Mouse (Mus musculus): ENCODE results near the gene Auts2. TPM values are rescaled to one million over a fixed set of nuclear protein-coding genes. Genes with fewer than 3 reads are reported as not detected.

Gene Auts2
- polyA plus RNA-seq, 1 experiment from 2014 or later, result 4.4 TPM

GRCm38 (mm10) chr5:132491508-132491907 is 51.6 kb downstream of the Auts2 start:
- Histone ChIP-seq H3K9me3 (ENCODE audit: low read length) (no peaks in the 10 kb centered on the region), H3K4me1 (ENCODE audit: insufficient read depth, low read depth, low read length) (peaks cover 16% of the 10 kb centered on the region; the same call in 1 of the 2 replicates), H3K27ac (ENCODE audit: low read length) (no peak overlapping the region), H3K27me3 (replicated peaks; ENCODE audit: insufficient read depth, low read length) (no peaks in the 10 kb centered on the region), H3K36me3 (ENCODE audit: insufficient read depth, low read length) (no peaks in the 10 kb centered on the region), H3K4me2 (replicated peaks; ENCODE audit: low read depth, low read length) (no peak overlapping the region), H3K4me3 (ENCODE audit: low read depth, low read length) (no peak overlapping the region), H3K9ac (replicated peaks; ENCODE audit: low read depth) (no peak overlapping the region)
- TF ChIP-seq EP300 (IDR thresholded peaks at IDR 0.05) (no peak), CTCF (IDR thresholded peaks at IDR 0.05) (no peak)
- DNase-seq (ENCODE audit: low spot score) (no peak), ATAC-seq (no peak)
- 50% methylated on average over 4 of the region's 4 CpGs for WGBS

- H3K9ac ChIP-seq (replicated peaks; ENCODE audit: low read depth), result no peak overlapping the region
- no peak overlapping the region for H3K27ac ChIP-seq (ENCODE audit: low read length)
- no peak for ATAC-seq
- no peaks in the 10 kb centered on the region for H3K27me3 ChIP-seq (replicated peaks; ENCODE audit: insufficient read depth, low read length)
- H3K4me3 ChIP-seq (ENCODE audit: low read depth, low read length), result no peak overlapping the region
- no peak overlapping the region for H3K4me2 ChIP-seq (replicated peaks; ENCODE audit: low read depth, low read length)
- TF ChIP-seq CTCF (IDR thresholded peaks at IDR 0.05), result no peak
- TF ChIP-seq EP300 (IDR thresholded peaks at IDR 0.05), result no peak
- no peaks in the 10 kb centered on the region for H3K36me3 ChIP-seq (ENCODE audit: insufficient read depth, low read length)
- 67% methylated on average over 1 of the region's 1 CpGs for WGBS
- DNase-seq (ENCODE audit: low spot score), result peak; percentile 48
- H3K4me1 ChIP-seq (ENCODE audit: insufficient read depth, low read depth, low read length), result peaks cover 16% of the 10 kb centered on the region; the same call in 1 of the 2 replicates
- H3K9me3 ChIP-seq (ENCODE audit: low read length), result no peaks in the 10 kb centered on the region
Measured at GRCm38 (mm10) chr5:132490326-132490725, 52.8 kb downstream of the Auts2 start.

- H3K4me1 ChIP-seq (ENCODE audit: insufficient read depth, low read depth, low read length), result peaks cover 16% of the 10 kb centered on the region; the same call in 1 of the 2 replicates
- TF ChIP-seq EP300 (IDR thresholded peaks at IDR 0.05) (no peak), CTCF (IDR thresholded peaks at IDR 0.05) (no peak)
- no peak overlapping the region for H3K4me3 ChIP-seq (ENCODE audit: low read depth, low read length)
- no peak overlapping the region for H3K9ac ChIP-seq (replicated peaks; ENCODE audit: low read depth)
- no peaks in the 10 kb centered on the region for H3K9me3 ChIP-seq (ENCODE audit: low read length)
- H3K27ac ChIP-seq (ENCODE audit: low read length), result no peak overlapping the region
- no peak overlapping the region for H3K4me2 ChIP-seq (replicated peaks; ENCODE audit: low read depth, low read length)
- 46% methylated on average over 7 of the region's 7 CpGs for WGBS
- H3K36me3 ChIP-seq (ENCODE audit: insufficient read depth, low read length), result no peaks in the 10 kb centered on the region
- no peaks in the 10 kb centered on the region for H3K27me3 ChIP-seq (replicated peaks; ENCODE audit: insufficient read depth, low read length)
- DNase-seq (ENCODE audit: low spot score) (peak; percentile 60), ATAC-seq (peak; percentile 37)
Measured at GRCm38 (mm10) chr5:132489736-132490313, 53.3 kb downstream of the Auts2 start.

GRCm38 (mm10) chr5:132486831-132487230 is 56.3 kb downstream of the Auts2 start:
- DNase-seq (ENCODE audit: low spot score) (peak; percentile 19), ATAC-seq (no peak)
- Histone ChIP-seq H3K4me1 (ENCODE audit: insufficient read depth, low read depth, low read length) (peaks cover 16% of the 10 kb centered on the region; the same call in 1 of the 2 replicates), H3K9me3 (ENCODE audit: low read length) (no peaks in the 10 kb centered on the region), H3K27ac (ENCODE audit: low read length) (no peak overlapping the region), H3K27me3 (replicated peaks; ENCODE audit: insufficient read depth, low read length) (no peaks in the 10 kb centered on the region), H3K4me3 (ENCODE audit: low read depth, low read length) (no peak overlapping the region), H3K4me2 (replicated peaks; ENCODE audit: low read depth, low read length) (no peak overlapping the region; the same call in 1 of the 2 replicates), H3K36me3 (ENCODE audit: insufficient read depth, low read length) (no peaks in the 10 kb centered on the region), H3K9ac (replicated peaks; ENCODE audit: low read depth) (no peak overlapping the region)
- TF ChIP-seq EP300 (IDR thresholded peaks at IDR 0.05) (no peak), CTCF (IDR thresholded peaks at IDR 0.05) (no peak)
- 59% methylated on average over 7 of the region's 7 CpGs for WGBS

GRCm38 (mm10) chr5:132485994-132486393 is 57.1 kb downstream of the Auts2 start:
- Histone ChIP-seq H3K9me3 (ENCODE audit: low read length) (no peaks in the 10 kb centered on the region), H3K27me3 (replicated peaks; ENCODE audit: insufficient read depth, low read length) (no peaks in the 10 kb centered on the region), H3K27ac (ENCODE audit: low read length) (no peak overlapping the region), H3K4me3 (ENCODE audit: low read depth, low read length) (no peak overlapping the region), H3K9ac (replicated peaks; ENCODE audit: low read depth) (no peak overlapping the region), H3K4me2 (replicated peaks; ENCODE audit: low read depth, low read length) (no peak overlapping the region), H3K4me1 (ENCODE audit: insufficient read depth, low read depth, low read length) (peaks cover 15% of the 10 kb centered on the region; the same call in 1 of the 2 replicates), H3K36me3 (ENCODE audit: insufficient read depth, low read length) (no peaks in the 10 kb centered on the region)
- TF ChIP-seq EP300 (IDR thresholded peaks at IDR 0.05), result peak; percentile 75; the same call in 1 of the 2 replicates
- no peak for TF ChIP-seq CTCF (IDR thresholded peaks at IDR 0.05)
- ATAC-seq (no peak), DNase-seq (ENCODE audit: low spot score) (no peak)
- WGBS, result 76% methylated on average over 6 of the region's 6 CpGs

- Histone ChIP-seq H3K4me1 (ENCODE audit: insufficient read depth, low read depth, low read length) (peaks cover 10% of the 10 kb centered on the region; the same call in 1 of the 2 replicates), H3K4me3 (ENCODE audit: low read depth, low read length) (no peak overlapping the region), H3K36me3 (ENCODE audit: insufficient read depth, low read length) (no peaks in the 10 kb centered on the region), H3K9ac (replicated peaks; ENCODE audit: low read depth) (no peak overlapping the region), H3K4me2 (replicated peaks; ENCODE audit: low read depth, low read length) (no peak overlapping the region), H3K27me3 (replicated peaks; ENCODE audit: insufficient read depth, low read length) (no peaks in the 10 kb centered on the region), H3K9me3 (ENCODE audit: low read length) (no peaks in the 10 kb centered on the region), H3K27ac (ENCODE audit: low read length) (no peak overlapping the region)
- TF ChIP-seq EP300 (IDR thresholded peaks at IDR 0.05), result no peak
- TF ChIP-seq CTCF (IDR thresholded peaks at IDR 0.05), result no peak
- no peak for ATAC-seq
- 47% methylated on average over 3 of the region's 3 CpGs for WGBS
- no peak for DNase-seq (ENCODE audit: low spot score)
Measured at GRCm38 (mm10) chr5:132485448-132485847, 57.7 kb downstream of the Auts2 start.

Measured in lung, postnatal 0 days (tissue).